Mouse (Mus musculus): ENCODE measurements around the gene Kctd17. TPM values are rescaled to one million over a fixed set of nuclear protein-coding genes. Genes with fewer than 3 reads are reported as not detected.

Kctd17 gene
- total RNA-seq, 2 experiments from 2014 or later: 248 TPM

- no peak for DNase-seq
Measured at GRCm38 (mm10) chr15:78449131-78449530, 20.8 kb downstream of the Kctd17 start.

- no peak for DNase-seq
Measured at GRCm38 (mm10) chr15:78449694-78450418, 21.5 kb downstream of the Kctd17 start.

GRCm38 (mm10) chr15:78450419-78450768, 22.0 kb downstream of the Kctd17 start:
- DNase-seq: no peak

GRCm38 (mm10) chr15:78451201-78451600, 22.8 kb downstream of the Kctd17 start:
- DNase-seq: no peak

GRCm38 (mm10) chr15:78452929-78453328, 24.6 kb downstream of the Kctd17 start:
- DNase-seq: no peak

GRCm38 (mm10) chr15:78455168-78455567, 26.8 kb downstream of the Kctd17 start:
- DNase-seq: no peak

GRCm38 (mm10) chr15:78456051-78456450, 27.7 kb downstream of the Kctd17 start:
- no peak for DNase-seq

- DNase-seq: no peak
Measured at GRCm38 (mm10) chr15:78457193-78457592, 28.8 kb downstream of the Kctd17 start.

- no peak for DNase-seq
Measured at GRCm38 (mm10) chr15:78462981-78463380, 34.6 kb downstream of the Kctd17 start.

GRCm38 (mm10) chr15:78466809-78467208, 38.4 kb downstream of the Kctd17 start:
- no peak for DNase-seq

- DNase-seq: no peak
Measured at GRCm38 (mm10) chr15:78467570-78467969, 39.2 kb downstream of the Kctd17 start.

- DNase-seq: no peak
Measured at GRCm38 (mm10) chr15:78468379-78468937, 40.1 kb downstream of the Kctd17 start, which contains the start of gene Tmprss6. Gene Tmprss6, minus strand, starts transcription at chr15:78468634.

- DNase-seq: no peak
Measured at GRCm38 (mm10) chr15:78470495-78471276, 42.3 kb downstream of the Kctd17 start.

GRCm38 (mm10) chr15:78471902-78472301, 43.5 kb downstream of the Kctd17 start:
- DNase-seq: no peak

- DNase-seq: no peak
Measured at GRCm38 (mm10) chr15:78473442-78473841, 45.1 kb downstream of the Kctd17 start.

- DNase-seq: no peak
Measured at GRCm38 (mm10) chr15:78475604-78476031, 47.3 kb downstream of the Kctd17 start.

- no peak for DNase-seq
Measured at GRCm38 (mm10) chr15:78476878-78477277, 48.5 kb downstream of the Kctd17 start.

GRCm38 (mm10) chr15:78478073-78478472, 49.7 kb downstream of the Kctd17 start:
- DNase-seq: no peak

GRCm38 (mm10) chr15:78479470-78479869, 51.1 kb downstream of the Kctd17 start:
- no peak for DNase-seq

- DNase-seq: no peak
Measured at GRCm38 (mm10) chr15:78480111-78480510, 51.7 kb downstream of the Kctd17 start.

- no peak for DNase-seq
Measured at GRCm38 (mm10) chr15:78480991-78481390, 52.6 kb downstream of the Kctd17 start.

- DNase-seq: no peak
Measured at GRCm38 (mm10) chr15:78481448-78482000, 53.2 kb downstream of the Kctd17 start.

- DNase-seq: no peak
Measured at GRCm38 (mm10) chr15:78482518-78482917, 54.2 kb downstream of the Kctd17 start.

Measured in layer of hippocampus, postnatal 36 days (tissue).